Mouse (Mus musculus): ENCODE measurements at regions not wholly inside any gene's neighbourhood (a gene's known extent, or its start where the extent isn't known, plus 50 kb on each side); places are given as distances from the start of the nearest gene placed in this dataset.

- DNase-seq, result no peak
Observed at GRCm38 (mm10) chr13:57365096-57365495, 469.3 kb upstream of the Trpc7 start.

- no peak for DNase-seq
Observed at GRCm38 (mm10) chr13:57364396-57364795, 468.6 kb upstream of the Trpc7 start.

- no peak for DNase-seq
Observed at GRCm38 (mm10) chr13:57362563-57362962, 466.8 kb upstream of the Trpc7 start.

GRCm38 (mm10) chr13:57361286-57361685, 465.5 kb upstream of the Trpc7 start:
- no peak for DNase-seq

DNA sequence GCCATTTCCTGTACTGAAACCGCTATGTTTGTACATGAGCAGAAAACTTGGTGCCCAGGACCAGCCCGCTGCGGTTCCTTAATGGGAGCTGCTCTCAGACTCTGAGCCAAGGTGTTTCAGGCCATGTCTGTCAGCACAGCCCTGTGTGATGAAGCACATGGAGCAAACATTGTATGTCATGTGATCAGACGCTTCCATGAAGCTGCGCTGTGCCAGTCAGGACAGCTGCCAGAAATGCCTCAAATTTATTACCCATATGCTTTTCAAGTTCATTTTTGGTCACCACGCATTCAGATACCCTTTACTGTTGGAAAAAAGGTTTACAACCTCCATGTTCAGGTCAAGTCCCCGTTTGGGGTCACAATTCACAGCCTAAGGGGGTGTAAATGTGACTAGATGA, 458.8 kb upstream of the Trpc7 start:
- no peak for DNase-seq

DNA sequence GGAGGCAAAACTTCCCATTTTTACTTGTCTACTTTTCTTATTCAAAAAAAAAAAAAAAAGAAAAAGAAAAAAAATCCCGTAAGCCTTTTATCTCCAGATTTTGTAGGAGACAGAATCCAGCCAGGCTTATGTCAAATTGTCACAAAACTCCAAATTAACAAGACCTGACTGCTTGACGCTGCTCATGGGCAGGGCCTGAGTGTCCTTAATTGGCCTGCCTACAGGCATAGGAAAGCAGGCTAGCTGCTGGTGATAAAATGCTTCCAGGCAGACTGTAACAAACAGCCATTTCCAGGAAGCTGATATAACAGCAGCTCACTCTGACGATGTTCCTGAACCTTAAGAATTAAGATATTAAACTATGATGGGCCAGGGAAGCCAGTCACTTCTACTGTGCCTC, 458.2 kb upstream of the Trpc7 start:
- DNase-seq, result peak; percentile 8

DNA sequence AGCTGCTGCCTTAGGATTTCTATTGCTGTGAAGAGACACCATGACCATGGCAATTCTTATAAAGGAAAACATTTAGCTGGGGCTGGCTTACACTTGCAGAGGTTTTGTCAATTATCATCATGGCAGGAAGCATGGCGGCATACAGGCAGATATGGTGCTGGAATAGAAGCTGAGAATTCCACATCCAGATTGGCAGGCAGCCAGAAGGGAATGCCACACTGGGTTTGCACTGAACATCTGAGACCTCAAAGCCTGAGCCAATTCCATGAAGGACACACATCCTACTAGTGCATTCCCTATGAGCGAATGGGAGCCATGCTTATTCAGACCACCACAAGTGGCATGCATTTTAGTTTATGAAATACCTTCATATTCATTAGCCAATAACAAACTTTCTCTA, 455.0 kb upstream of the Trpc7 start:
- no peak for DNase-seq

DNA sequence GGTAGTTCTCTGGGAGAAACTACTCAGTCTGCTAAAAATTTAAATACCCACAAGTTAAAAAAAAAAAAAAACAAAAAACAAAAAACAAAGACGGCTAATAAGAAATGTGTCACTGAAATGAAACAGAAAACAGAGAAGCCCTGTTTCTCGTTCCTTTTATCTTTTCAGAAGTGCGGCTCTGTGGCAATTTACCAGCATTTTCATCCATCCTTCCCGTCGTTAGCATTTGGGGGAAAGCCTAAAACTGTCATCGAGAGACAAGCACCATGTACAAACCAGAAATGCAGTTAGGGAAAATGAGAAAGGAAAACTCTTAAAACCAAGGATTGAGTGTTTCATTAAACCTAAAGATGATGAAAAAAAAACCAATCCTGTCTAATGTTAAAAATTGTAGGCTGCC, 442.9 kb upstream of the Trpc7 start:
- no peak for DNase-seq

DNA sequence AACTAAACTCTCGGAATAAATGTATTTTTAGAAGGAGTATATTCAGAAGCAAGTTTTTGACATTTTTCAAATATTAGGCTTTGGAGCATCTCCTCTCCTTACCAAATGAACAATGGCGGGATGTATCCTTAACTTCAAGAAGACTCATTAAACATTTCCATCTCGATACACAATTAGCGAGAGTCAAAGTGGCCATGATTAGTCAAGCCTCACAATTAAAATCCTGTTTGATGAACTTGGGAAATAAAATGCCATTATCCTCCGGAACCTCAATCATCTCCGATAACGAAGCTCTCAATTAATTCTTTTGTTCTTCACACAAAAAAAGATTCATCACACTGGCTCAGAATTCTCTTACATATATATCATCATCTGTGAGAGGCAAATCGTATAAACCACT, 440.8 kb upstream of the Trpc7 start:
- no peak for DNase-seq

DNA sequence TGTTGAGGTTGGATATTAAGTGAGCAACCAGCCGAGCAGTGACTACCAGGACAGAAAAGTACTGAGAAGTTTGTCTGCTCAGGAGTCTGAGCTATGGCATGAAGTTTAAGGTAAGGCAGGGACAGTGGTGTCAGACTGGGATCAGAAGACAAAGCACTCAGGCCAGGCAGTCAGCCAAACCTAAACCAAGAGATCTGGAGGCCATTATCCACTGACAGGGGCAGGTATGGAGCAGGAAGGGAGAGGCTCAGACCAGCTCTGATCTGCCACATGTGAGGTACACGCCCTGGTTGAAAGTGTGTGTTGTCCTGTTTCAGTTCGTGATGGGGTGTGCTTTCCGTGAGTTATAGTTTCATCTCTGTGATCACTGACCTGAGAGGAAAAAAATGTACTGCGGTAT, 437.2 kb upstream of the Trpc7 start:
- peak; percentile 17 for DNase-seq

GRCm38 (mm10) chr13:57331868-57332267, 436.1 kb upstream of the Trpc7 start:
- DNase-seq, result peak; percentile 20

DNA sequence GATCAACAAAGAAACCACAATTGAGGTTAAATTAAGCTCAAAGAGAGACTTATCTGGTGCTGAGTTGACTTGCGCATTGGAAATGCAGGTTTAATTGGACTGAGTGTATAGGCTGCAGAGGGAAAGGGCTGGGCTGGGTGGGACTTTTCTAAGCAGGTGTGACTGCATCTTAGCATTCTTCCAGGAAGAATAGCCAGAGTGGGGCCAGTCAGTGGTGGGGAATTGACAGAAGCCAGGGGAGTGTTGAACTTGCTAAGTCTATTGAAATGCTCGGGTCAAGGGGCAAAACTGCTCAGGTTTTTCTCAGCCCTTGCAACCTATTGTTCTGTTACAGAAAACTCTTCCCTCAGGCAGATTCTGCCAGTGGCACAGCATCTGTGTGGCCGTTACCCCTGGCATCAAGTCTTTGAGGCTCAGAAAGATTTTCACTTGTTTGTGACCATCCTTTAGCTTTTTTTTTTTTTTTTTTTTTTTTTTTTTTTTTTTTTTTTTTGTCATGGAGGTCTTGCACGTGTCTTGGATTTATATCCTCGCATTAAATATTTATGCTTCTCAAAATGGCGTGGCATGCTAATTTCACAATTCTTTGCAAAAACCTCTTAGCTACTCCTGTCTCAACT, 429.6 kb upstream of the Trpc7 start:
- no peak for DNase-seq

GRCm38 (mm10) chr13:57316211-57317005, 420.6 kb upstream of the Trpc7 start:
- peak; percentile 6 for DNase-seq

GRCm38 (mm10) chr13:57314512-57314911, 418.7 kb upstream of the Trpc7 start:
- no peak for DNase-seq

- DNase-seq, result no peak
Observed at GRCm38 (mm10) chr13:57313731-57314130, 417.9 kb upstream of the Trpc7 start.

DNA sequence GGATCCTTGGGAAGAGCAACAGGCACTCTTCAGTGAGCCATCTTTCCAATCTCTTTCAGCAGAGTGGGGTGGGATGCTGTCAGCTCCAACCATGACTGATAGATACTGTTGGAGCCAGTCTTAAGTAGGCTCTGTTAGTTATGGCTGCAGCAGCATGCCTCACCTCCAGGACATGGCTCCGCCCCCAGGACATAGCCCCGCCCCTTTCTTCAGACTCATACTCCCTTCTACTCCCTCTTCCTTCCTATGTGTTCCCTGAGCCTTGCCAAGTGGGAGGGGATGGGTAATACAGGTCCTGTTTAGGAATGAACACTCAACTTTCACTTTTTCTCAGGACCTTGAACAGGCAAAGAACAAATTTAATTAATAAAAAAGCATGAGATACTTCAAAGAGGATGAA, 415.4 kb upstream of the Trpc7 start:
- no peak for DNase-seq

DNA sequence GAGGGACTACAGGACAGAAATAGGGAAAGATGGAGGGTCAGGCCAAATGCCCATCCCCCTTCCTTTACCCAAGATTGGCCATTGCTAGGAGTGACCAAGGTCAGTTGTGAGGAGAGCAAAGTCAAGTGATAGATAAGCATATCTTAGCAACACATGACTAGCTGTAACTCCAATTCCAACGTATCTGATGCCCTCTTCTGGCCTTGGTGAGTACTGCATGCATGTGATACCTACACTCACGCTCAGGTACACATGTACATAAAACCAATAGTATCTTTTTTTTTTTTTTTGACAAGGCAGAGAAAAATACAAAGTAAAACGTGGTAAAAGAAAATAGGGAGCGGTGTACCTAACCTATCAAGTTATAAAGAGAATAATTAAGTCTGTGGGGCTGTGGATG, 413.8 kb upstream of the Trpc7 start:
- no peak for DNase-seq

- DNase-seq, result no peak
Observed at GRCm38 (mm10) chr13:57307971-57308903, 412.4 kb upstream of the Trpc7 start.

- no peak for DNase-seq
Observed at GRCm38 (mm10) chr13:57305586-57305985, 409.8 kb upstream of the Trpc7 start.

GRCm38 (mm10) chr13:57303805-57304204, 408.0 kb upstream of the Trpc7 start:
- no peak for DNase-seq

GRCm38 (mm10) chr13:57291737-57292490, 396.1 kb upstream of the Trpc7 start:
- no peak for DNase-seq

GRCm38 (mm10) chr13:57286168-57286567, 390.4 kb upstream of the Trpc7 start:
- DNase-seq, result no peak

Measured in heart, postnatal 4 days (tissue).